Mouse (Mus musculus) intestine, embryonic 15.5 days (tissue): ENCODE measurements at regions not wholly inside any gene's neighbourhood (a gene's known extent, or its start where the extent isn't known, plus 50 kb on each side); places are given as distances from the start of the nearest gene placed in this dataset.

Source experiments
- ATAC-seq: fragments of 200-750 bp; cut with Nextera tagmentation; 2 replicates; pipeline ENCODE4 v1.8.0; 2017; ENCODE audit warnings: moderate TSS enrichment, moderate library complexity
- H3K27ac ChIP-seq: fragments of 300-500 bp; sonication (generic); 2 replicates; pipeline ENCODE4 v1.5.1; 2015; ENCODE audit warnings: mild to moderate bottlenecking, inconsistent platforms
- H3K27me3 ChIP-seq: fragments of 300-500 bp; sonication (generic); replicated peaks from 2 replicates; pipeline ENCODE4 v1.6.1; 2015; ENCODE audit warnings: inconsistent platforms
- H3K36me3 ChIP-seq: fragments of 300-500 bp; sonication (generic); 2 replicates; pipeline ENCODE4 v1.6.1; 2015; ENCODE audit warnings: inconsistent platforms
- H3K4me1 ChIP-seq: fragments of 300-500 bp; sonication (generic); replicated peaks from 2 replicates; pipeline ENCODE4 v1.6.1; 2015; ENCODE audit warnings: inconsistent platforms
- H3K4me2 ChIP-seq: fragments of 300-500 bp; sonication (generic); replicated peaks from 2 replicates; pipeline ENCODE4 v1.6.1; 2015; ENCODE audit warnings: mild to moderate bottlenecking, inconsistent platforms
- H3K4me3 ChIP-seq: fragments of 300-500 bp; sonication (generic); replicated peaks from 2 replicates; pipeline ENCODE4 v1.5.1; 2015; ENCODE audit warnings: inconsistent platforms
- H3K9ac ChIP-seq: fragments of 300-500 bp; sonication (generic); 2 replicates; pipeline ENCODE4 v1.6.1; 2015; ENCODE audit warnings: inconsistent platforms
- H3K9me3 ChIP-seq: fragments of 300-500 bp; sonication (generic); 2 replicates; pipeline ENCODE4 v1.6.1; 2016; ENCODE audit warnings: inconsistent platforms
- WGBS: fragments of 180-500 bp; shearing (Covaris S2); methylation state at CpG from one replicate; pipeline ENCODE4 v1.1.7; 2015; 5-methylcytosine and 5-hydroxymethylcytosine counted together

DNA sequence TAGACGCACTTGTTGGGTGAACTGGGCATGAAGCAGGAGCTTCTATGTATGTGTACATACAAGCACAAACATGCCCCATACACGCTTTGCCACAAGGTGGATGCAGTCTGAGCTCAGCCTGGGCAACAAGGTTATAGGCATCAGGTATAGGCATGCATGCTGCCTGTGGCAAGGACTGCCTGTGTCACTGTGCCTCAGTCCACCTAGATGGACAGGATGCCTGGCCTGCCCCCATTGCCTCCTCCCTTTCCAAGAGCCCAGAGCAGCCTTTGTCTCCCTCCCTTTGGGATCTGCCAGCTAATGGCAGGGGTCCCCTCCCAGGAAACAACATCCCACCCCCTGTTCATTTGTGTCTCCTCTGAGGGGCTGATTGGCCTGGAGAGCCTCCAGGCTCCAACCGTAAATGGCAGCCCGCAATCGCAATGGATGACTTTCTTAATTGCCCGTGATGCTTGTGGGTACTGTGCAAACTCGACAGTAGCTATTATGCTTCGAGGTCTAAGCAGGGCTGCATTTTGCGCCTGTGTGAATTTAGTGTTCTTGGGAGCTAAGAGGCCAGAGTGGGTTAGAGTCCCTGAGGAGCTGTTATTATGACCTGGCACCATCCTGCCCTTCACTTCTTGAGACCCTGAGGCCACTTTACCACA, 293.6 kb downstream of the Tns1 start:
- Histone ChIP-seq H3K4me1 (0 out of 2 replicates have a peak, but pooled peaks cover 2% of the 10 kb centered on the region), H3K9me3 (no peaks in the 10 kb centered on the region), H3K27me3 (no peaks in the 10 kb centered on the region), H3K4me2 (no peak overlapping the region), H3K27ac (no peak overlapping the region), H3K4me3 (no peak overlapping the region), H3K9ac (no peak overlapping the region), H3K36me3 (no peaks in the 10 kb centered on the region)
- ATAC-seq = no peak
- 72% methylated on average over 9 of the region's 9 CpGs for WGBS

DNA sequence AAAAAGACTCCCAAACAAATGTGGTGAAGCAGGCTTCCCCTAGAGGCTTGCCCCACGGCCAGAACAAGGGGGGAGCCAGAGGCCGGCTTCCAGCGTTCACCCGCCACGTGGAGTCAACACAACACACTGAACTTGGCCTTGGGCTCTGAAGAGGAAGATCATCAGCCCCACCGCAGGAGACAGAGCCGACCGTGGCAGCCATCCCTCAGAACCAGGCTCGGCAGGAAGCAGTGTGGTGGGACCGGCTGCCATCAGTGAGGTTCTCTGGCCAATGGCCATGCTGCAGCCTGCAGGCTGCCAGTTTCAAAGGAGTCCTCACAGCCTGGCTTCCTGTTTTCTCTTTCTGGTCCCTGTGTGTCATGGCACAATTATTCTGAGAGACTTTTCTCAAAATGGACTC, 295.3 kb downstream of the Tns1 start:
- ATAC-seq = no peak
- Histone ChIP-seq H3K27me3 (no peaks in the 10 kb centered on the region), H3K36me3 (no peaks in the 10 kb centered on the region), H3K27ac (no peak overlapping the region), H3K9me3 (no peaks in the 10 kb centered on the region), H3K4me1 (peaks cover 11% of the 10 kb centered on the region; the same call in 1 of the 2 replicates), H3K4me3 (no peak overlapping the region), H3K9ac (no peak overlapping the region), H3K4me2 (no peak overlapping the region)
- 60% methylated on average over 10 of the region's 10 CpGs for WGBS

DNA sequence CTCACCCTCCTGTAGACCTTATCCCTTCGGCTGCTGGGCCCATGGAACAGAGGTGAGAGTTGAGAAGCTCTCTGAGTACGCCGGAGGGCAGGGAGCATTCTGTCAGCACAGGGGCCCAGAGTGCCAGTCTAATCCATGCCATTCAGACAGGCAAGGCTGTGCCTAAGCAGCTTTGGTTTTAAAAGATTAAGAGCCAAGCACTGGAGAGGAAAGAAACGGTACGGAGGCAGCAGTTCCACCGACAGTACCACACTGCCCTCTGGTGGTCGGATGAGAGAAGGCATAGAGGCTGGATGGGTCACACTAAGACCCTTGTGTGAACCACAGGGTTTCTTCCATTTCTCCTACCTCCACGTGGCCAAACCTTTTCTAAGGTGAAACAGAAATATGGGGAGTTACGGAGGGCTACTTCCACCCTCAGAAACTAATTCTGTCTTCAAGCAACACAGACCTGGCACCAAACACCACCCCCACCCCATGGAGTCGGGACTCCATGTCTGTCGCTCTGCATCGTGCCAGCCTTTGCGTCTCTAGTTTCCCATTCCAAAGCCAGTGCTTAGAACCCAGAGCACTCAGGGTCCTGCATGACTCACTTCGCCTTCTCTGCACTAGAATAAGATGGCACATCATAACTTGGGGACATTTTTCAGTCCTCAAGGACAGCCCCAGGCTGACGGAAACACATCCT, 297.9 kb downstream of the Tns1 start:
- H3K36me3 ChIP-seq = no peaks in the 10 kb centered on the region
- WGBS = 40% methylated on average over 15 of the region's 15 CpGs
- no peaks in the 10 kb centered on the region for H3K27me3 ChIP-seq
- H3K9ac ChIP-seq = no peak overlapping the region
- H3K27ac ChIP-seq = no peak overlapping the region
- no peak overlapping the region for H3K4me3 ChIP-seq
- no peak overlapping the region; the same call in 1 of the 2 replicates for H3K4me2 ChIP-seq
- no peaks in the 10 kb centered on the region for H3K9me3 ChIP-seq
- peak; percentile 80 for ATAC-seq
- H3K4me1 ChIP-seq = peaks cover 20% of the 10 kb centered on the region

DNA sequence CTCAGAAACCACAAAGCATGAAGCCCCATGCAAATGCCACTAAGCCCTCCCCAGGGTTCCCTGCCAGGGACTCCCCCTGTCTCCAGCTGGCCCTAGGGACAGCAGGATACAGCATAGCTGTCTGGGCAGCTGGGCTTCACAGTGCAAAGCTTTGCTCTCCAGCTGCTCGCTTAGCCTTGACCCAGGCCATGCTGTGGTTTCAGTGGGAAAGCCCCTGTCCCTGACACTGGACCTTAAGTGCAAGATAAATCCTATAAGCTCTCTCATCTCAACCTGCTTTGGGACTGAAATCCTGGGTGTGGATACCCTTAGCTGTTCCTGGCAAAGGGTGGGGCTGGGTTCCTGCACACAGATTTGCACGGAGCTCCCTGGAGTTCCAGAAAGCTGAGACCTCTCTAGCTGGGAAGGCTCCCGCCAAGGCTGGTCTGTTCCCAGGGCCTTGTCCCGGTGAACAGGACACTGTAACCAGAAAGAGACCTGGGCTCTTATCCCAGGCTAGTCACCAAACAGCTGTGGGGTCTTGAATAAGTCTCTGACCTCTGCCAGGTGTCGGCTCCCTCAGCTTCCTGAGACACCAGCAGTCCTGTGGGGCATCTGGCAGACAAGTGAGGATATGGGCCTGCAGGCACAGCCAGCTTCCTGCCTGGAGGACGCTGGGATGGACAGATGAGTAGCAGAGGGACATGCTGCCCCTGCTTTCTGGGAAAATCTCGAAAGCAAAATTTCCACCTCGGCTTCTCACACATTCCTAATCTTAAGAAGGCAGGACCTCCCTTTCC, 299.7 kb downstream of the Tns1 start:
- Histone ChIP-seq H3K4me3 (no peak overlapping the region), H3K4me2 (no peak overlapping the region), H3K9me3 (no peaks in the 10 kb centered on the region), H3K27me3 (no peaks in the 10 kb centered on the region), H3K4me1 (peaks cover 24% of the 10 kb centered on the region), H3K27ac (no peak overlapping the region), H3K9ac (no peak overlapping the region), H3K36me3 (no peaks in the 10 kb centered on the region)
- no peak for ATAC-seq
- WGBS = 60% methylated on average over 8 of the region's 8 CpGs

DNA sequence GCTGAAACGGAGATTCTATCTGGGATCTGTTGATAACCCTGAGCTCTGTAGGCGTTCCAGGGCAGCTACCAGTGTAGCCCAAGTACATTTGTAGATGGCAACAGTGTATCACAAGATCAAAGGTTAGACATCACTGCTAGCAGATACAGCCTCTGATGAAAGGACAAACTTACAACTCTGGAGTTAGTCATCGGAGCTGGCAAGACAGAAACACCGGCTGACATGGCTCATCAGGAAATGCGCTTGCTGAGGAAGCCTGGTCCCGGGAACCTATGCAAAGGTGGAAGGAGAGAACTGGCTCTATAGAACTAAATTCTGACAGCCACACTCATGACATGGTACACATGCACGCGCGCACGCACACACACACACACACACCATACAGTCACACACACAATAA, 300.5 kb downstream of the Tns1 start:
- H3K4me1 ChIP-seq = peaks cover 24% of the 10 kb centered on the region
- ATAC-seq = no peak
- no peak overlapping the region for H3K9ac ChIP-seq
- H3K27ac ChIP-seq = no peak overlapping the region
- H3K4me3 ChIP-seq = no peak overlapping the region
- WGBS = 83% methylated on average over 10 of the region's 10 CpGs
- no peaks in the 10 kb centered on the region for H3K9me3 ChIP-seq
- no peaks in the 10 kb centered on the region for H3K27me3 ChIP-seq
- H3K4me2 ChIP-seq = no peak overlapping the region
- no peaks in the 10 kb centered on the region for H3K36me3 ChIP-seq

DNA sequence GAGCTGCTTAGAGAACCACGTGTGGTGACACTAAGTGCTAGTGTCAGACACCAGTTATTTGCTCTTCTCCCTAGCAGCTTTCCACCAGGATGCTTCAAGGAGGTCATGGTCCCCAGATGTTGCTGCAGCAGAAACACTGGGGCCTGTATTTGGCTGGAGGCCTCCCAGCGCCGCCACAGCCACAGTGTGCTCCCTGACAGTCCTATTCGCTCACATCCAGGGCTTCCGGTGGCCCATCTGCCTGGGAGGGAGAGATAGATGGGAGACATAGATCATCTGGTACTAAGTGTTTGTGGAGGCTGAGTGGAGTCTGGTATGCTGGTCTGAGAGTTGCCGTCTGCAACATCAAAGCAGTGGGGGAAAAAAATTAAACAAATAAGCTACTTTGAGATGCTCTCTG, 301.6 kb downstream of the Tns1 start:
- no peaks in the 10 kb centered on the region for H3K36me3 ChIP-seq
- no peak overlapping the region for H3K4me3 ChIP-seq
- no peak overlapping the region for H3K27ac ChIP-seq
- ATAC-seq = peak; percentile 57
- H3K4me2 ChIP-seq = no peak overlapping the region
- no peaks in the 10 kb centered on the region for H3K27me3 ChIP-seq
- no peak overlapping the region for H3K9ac ChIP-seq
- 36% methylated on average over 6 of the region's 6 CpGs for WGBS
- H3K4me1 ChIP-seq = peaks cover 24% of the 10 kb centered on the region
- no peaks in the 10 kb centered on the region for H3K9me3 ChIP-seq

DNA sequence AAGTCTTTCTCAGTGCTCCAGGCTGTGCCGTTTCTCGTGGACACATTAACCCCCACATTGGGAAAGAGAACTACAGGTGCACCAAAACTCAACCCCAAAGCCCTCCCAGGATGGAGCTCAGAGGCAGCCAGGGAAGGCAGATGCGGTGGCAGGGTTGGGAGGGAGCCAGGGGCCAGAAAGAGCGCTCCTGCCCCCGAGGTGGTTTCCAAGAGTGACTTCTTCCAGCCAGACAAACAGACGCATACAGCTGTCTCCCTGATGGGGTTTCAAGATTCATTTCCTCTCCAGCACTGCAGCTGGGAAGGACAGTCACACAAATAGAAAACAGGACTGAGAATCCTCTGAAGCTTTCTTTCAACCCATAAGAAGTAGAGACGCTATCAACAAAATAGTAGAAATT, 303.5 kb downstream of the Tns1 start:
- peaks cover 22% of the 10 kb centered on the region for H3K4me1 ChIP-seq
- no peak for ATAC-seq
- no peaks in the 10 kb centered on the region for H3K27me3 ChIP-seq
- H3K9me3 ChIP-seq = no peaks in the 10 kb centered on the region
- no peak overlapping the region for H3K27ac ChIP-seq
- no peak overlapping the region for H3K9ac ChIP-seq
- no peak overlapping the region for H3K4me2 ChIP-seq
- WGBS = 56% methylated on average over 7 of the region's 7 CpGs
- no peaks in the 10 kb centered on the region for H3K36me3 ChIP-seq
- H3K4me3 ChIP-seq = no peak overlapping the region

DNA sequence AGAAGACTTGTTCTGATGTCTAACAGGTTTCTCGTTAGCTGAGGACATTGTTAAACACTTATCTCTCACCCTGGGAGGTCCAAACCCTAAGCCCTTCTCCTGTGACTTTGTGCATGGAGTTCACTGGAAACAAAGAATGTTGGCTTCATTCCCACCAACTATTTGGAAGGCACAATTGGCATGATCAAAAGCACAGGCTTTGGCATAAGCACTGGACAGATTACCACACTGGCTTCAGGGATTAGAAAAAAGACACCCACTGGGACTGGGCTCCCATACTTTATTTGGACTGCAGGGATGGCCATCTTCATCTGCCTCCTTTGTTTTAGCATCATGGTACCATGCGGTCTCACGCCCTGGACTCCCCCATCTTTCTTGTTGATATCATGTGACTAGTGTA, 317.0 kb downstream of the Tns1 start:
- no peaks in the 10 kb centered on the region for H3K27me3 ChIP-seq
- H3K27ac ChIP-seq = no peak overlapping the region
- H3K4me1 ChIP-seq = no peaks in the 10 kb centered on the region
- H3K36me3 ChIP-seq = no peaks in the 10 kb centered on the region
- H3K4me2 ChIP-seq = no peak overlapping the region
- H3K4me3 ChIP-seq = no peak overlapping the region
- no peak for ATAC-seq
- no peak overlapping the region for H3K9ac ChIP-seq
- H3K9me3 ChIP-seq = no peaks in the 10 kb centered on the region
- WGBS = 89% methylated on average over 3 of the region's 3 CpGs

DNA sequence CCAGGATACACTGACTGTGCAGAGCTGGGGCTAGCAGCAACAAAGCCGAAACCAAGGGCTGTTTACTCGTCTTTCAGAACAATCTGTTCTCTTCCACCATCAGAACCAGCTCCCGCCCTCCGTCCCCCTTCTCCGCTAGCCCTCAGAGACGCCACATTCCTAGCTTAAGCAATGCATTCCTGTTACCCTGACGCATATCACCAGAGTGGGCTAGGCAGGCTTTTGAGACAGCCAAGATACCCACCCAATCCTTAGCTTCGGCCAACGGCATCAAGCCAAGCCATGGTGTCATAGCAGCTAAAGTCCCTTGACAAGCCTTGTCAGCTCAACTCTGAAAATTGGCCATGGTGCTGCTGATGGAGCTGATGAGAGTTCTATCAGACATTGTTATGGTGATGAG, 319.1 kb downstream of the Tns1 start:
- no peak for ATAC-seq
- no peaks in the 10 kb centered on the region for H3K27me3 ChIP-seq

DNA sequence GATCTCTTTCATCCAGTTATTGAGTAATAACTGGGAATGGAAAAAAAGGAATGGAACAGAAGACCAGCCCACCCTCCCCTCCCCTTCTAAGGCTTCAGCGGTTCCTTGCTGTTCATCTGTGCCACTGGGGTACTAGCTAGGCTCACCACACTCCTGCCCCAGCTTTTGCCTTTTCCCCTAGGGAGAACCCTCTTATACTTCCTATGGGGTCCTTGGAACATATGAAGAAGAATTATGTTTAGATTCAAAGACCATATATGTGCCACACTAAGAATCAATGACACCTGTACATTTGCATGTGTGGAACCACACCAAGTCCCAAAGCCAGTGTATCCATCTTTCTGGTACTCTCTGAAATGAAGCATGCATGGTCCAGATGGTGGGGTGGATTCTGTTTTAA, 324.3 kb downstream of the Tns1 start:
- no peak overlapping the region for H3K4me2 ChIP-seq
- no peak overlapping the region for H3K4me3 ChIP-seq
- H3K4me1 ChIP-seq = 0 out of 2 replicates have a peak, but pooled peaks cover 2% of the 10 kb centered on the region
- H3K9me3 ChIP-seq = no peaks in the 10 kb centered on the region
- no peak overlapping the region for H3K27ac ChIP-seq
- no peak overlapping the region for H3K9ac ChIP-seq
- 87% methylated on average over 1 of the region's 1 CpGs for WGBS
- ATAC-seq = no peak
- H3K36me3 ChIP-seq = no peaks in the 10 kb centered on the region
- H3K27me3 ChIP-seq = no peaks in the 10 kb centered on the region

More for the DNA sequence above, 319.1 kb downstream of the Tns1 start:
- WGBS = 87% methylated on average over 9 of the region's 9 CpGs
- H3K36me3 ChIP-seq = no peaks in the 10 kb centered on the region
- H3K4me3 ChIP-seq = no peak overlapping the region
- H3K9ac ChIP-seq = no peak overlapping the region
- H3K4me1 ChIP-seq = no peaks in the 10 kb centered on the region
- no peak overlapping the region for H3K4me2 ChIP-seq
- no peaks in the 10 kb centered on the region for H3K9me3 ChIP-seq
- H3K27ac ChIP-seq = no peak overlapping the region

DNA sequence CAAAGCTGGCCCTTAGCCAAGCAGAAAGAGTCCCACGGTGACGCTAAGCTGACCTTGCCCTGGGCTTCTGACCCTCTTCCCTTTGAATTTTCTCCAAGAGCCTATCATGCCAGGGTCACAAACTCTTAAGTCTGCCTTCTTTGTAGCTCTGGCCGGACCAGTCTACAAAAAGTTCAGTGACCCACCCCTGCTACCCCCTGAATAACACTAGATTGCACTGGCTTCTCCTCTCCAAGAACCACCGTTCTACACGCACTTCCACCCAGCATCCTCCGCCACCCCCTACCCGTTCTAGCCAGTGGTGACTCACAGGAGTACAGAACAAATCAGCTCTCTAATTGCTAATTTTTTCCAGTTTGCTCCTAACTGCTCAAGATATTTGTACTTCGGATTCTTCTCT, 325.0 kb downstream of the Tns1 start:
- Histone ChIP-seq H3K4me2 (no peak overlapping the region), H3K27me3 (no peaks in the 10 kb centered on the region), H3K36me3 (no peaks in the 10 kb centered on the region), H3K9me3 (no peaks in the 10 kb centered on the region), H3K9ac (no peak overlapping the region), H3K27ac (no peak overlapping the region), H3K4me3 (no peak overlapping the region), H3K4me1 (0 out of 2 replicates have a peak, but pooled peaks cover 2% of the 10 kb centered on the region)
- 62% methylated on average over 8 of the region's 8 CpGs for WGBS
- no peak for ATAC-seq

DNA sequence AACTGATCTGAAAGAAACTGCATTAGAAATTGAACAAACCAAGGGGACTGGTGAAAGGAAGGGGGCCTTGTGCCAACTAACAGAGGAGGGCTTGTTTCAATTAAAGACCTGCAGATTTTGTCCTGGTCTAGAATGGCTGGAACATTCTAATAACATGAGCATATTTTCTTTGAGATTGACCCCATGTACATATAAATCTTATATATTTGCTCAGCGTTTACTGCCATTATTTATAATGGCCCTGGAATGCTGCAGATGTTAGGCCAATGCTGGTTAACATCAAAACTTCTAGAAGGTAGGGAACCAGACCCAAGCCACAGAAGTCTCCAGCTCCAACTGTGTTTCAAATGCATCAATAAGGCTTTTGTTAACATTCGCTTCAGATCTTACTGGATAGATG, 326.4 kb downstream of the Tns1 start:
- H3K4me3 ChIP-seq = no peak overlapping the region
- WGBS = 60% methylated on average over 2 of the region's 2 CpGs
- no peak overlapping the region for H3K27ac ChIP-seq
- no peak for ATAC-seq
- H3K9me3 ChIP-seq = no peaks in the 10 kb centered on the region
- no peaks in the 10 kb centered on the region for H3K27me3 ChIP-seq
- no peak overlapping the region for H3K9ac ChIP-seq
- H3K36me3 ChIP-seq = no peaks in the 10 kb centered on the region
- H3K4me2 ChIP-seq = no peak overlapping the region
- 0 out of 2 replicates have a peak, but pooled peaks cover 2% of the 10 kb centered on the region for H3K4me1 ChIP-seq
